Mouse (Mus musculus) spleen, embryonic (tissue): ENCODE measurements around the gene Slc17a7.

ENCODE experiments used
- CTCF ChIA-PET: fragments of 350-600 bp; sonication (Branson Sonifier 250); formaldehyde crosslinking; loops from one replicate; lab custom pipeline; 2022; lab: Charles Lee

Gene Slc17a7

DNA sequence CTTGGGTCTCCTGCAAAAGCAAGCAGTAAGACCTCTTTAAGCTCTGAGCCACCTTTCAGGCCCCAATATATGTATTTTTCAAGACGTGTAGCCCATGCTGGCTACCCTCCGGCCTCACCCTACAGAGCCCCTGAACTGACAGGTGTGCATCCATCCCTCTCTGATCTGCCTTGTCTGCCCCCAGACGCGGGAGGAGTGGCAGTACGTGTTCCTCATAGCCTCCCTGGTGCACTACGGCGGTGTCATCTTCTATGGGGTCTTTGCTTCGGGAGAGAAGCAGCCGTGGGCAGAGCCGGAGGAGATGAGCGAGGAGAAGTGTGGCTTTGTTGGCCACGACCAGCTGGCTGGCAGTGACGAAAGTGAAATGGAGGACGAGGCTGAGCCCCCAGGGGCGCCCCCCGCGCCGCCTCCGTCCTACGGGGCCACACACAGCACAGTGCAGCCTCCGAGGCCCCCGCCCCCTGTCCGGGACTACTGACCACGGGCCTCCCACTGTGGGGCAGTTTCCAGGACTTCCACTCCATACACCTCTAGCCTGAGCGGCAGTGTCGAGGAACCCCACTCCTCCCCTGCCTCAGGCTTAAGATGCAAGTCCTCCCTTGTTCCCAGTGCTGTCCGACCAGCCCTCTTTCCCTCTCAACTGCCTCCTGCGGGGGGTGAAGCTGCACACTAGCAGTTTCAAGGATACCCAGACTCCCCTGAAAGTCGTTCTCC is 11.0 kb downstream of the Slc17a7 start:
- CTCF ChIA-PET: interaction anchor here (0.6 to 0.7 kb wide), 4 partner anchors 14 to 172 kb away, joined by 3 to 13 read pairs (median 5); no protein-coding TSS in a partner anchor

DNA sequence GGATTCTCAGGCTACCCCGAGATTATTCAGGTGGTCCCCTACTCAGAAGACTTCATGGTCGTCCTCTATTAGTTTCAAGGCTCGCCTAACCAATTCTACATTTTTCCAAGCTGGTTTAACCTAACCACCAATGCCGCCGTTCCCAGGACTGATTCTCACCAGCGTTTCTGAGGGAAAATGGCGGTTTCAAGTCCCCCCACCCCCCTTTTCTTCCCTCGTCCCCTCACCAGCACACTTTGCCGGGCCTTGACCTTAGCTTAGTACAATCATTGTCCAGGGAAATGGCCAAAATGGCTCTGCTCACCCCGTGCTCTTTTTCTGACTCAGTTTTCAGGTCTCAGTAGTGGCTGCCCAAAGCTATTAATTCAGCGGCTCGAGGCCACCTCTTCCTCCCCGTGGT is 11.6 kb downstream of the Slc17a7 start:
- CTCF ChIA-PET: interaction anchor here (0.6 kb wide), 3 partner anchors 17 to 171 kb away, joined by 3 to 7 read pairs (median 3); no protein-coding TSS in a partner anchor

DNA sequence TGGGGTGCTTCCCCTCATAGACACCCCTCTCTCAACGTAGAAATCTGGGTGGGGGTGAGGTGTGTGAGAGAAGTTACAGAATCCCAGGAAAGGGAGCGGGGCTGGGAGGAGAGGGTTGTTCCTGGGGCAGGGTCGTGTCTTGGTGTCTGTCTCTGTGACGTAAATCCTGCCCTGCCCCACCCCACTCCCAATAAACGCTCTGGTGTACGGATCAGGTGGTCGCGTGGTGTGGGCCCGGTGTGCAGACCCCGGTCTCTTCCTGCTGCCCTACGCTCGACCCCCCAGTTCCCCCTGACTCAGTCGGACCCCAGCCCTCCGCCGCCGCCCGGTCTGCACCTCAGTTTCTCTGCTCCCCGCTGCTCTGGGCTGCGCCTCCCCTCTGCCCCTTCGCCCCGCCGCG is 12.2 kb downstream of the Slc17a7 start:
- CTCF ChIA-PET: no interaction called here

DNA sequence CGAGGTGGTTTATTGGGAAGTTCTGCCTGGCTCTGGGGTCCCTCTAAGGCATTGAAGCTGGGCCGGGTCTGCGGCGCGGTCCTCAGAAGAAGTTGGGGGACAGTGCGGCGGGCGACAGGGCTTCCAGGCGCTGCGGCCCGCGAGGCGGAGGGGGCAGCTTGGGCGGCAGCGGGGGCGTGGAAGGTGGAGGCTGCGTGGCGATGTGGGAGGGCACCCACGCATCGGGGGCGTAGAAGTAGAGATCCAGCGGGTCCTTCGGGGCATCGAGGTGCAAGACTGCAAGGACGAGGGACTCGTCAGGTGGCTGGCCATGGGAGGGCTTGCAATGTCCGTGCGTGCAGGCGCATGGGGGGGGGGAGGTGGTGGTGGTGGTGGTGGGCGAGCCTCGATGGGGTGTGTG is 12.6 kb downstream of the Slc17a7 start:
- CTCF ChIA-PET: no interaction called here

DNA sequence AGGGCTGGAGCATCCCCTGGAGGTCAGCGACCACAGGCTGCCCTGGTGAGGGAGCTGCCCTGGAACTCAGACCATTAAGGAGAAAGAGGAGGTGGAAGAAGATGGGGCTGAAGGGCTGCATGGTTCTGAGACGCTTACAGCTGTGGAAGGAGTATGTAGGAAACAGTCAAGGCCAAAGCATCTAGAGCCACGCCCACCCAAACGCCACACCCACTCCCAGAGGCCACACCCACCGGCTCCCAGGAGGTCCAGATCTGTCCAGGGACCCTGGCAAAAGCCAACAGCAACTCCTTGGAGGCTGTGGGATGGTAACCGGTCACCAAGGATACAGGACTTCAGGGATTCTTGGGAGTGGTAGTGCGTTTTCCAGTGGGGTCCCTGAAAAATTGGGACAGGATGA is 14.8 kb downstream of the Slc17a7 start:
- CTCF ChIA-PET: interaction anchor here (0.9 kb wide), 1 partner anchor 13 kb away, joined by 6 read pairs; no protein-coding TSS in a partner anchor

DNA sequence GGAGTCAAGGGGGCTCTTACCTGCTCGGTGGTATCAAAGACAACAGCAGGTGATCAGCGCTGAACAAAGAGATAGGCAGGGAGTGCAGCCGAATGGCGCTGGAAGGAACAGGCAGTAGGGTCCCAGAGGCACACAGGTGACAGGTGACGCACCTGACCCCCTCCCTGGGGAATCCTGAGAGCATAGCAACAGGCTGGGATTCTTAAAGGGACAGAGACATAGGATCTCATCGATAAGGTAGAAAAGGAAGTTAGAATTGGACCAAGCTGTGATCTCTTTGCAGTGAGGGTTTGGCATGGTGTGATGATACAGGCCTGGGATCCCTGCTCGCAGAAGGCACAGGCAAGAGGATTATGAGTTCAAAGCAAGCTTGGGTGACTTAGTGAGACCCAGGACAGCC is 15.7 kb downstream of the Slc17a7 start, which contains the start of gene Gfy:
Gene Gfy, minus strand, starts transcription at position 101 of the 400 bp plus-strand sequence.
- CTCF ChIA-PET: no interaction called here

DNA sequence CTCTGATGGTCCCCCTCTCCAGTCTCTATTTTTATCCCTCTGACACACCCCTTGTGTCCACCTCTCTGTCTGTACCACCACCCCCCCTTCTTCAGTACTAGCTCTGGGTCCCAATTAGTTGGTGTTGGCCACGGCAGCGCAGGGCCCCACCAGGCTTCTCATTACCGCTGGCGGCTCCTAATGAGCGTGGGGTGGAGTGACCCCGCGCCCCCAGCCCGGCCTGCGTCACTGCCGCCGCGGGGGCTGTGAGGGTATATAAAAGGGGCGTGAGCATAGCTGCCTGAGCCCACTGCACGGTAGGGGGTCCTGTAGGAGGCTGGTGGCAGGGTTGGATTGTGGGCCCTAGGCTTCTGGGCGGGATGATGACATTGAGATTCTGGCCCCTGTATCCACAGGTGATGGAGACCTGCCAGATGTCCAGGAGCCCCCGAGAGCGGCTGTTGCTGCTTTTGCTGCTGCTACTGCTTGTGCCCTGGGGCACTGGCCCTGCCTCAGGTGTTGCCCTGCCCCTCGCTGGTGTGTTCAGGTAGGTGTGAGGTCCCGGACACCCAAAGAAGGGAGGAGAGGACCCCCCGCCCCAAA is 17.2 kb downstream of the Slc17a7 start, which contains the start of gene Pth2:
Gene Pth2, plus strand, starts transcription at position 100 of the 582 bp plus-strand sequence.
- CTCF ChIA-PET: interaction anchor here (0.5 to 0.7 kb wide), 2 partner anchors 10 to 588 kb away, joined by 3 to 4 read pairs; no protein-coding TSS in a partner anchor

DNA sequence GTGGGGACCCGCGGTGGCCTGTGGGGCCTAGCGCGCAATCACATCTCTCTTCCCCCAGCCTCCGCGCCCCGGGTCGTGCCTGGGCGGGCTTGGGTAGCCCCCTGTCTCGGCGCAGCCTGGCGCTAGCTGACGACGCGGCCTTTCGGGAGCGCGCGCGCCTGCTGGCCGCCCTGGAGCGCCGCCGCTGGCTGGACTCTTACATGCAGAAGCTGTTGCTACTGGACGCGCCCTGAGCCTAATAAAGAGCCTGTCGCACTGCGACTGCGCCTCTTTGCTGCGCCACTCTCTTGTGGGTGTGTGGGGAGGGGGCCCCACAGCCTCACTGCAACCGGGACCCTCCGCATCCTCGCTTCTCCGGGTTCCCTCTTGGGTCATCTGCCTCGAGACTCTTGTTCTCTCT is 17.8 kb downstream of the Slc17a7 start:
- CTCF ChIA-PET: interaction anchor here (0.7 kb wide), 1 partner anchor 54 kb away, joined by 3 read pairs; no protein-coding TSS in a partner anchor

DNA sequence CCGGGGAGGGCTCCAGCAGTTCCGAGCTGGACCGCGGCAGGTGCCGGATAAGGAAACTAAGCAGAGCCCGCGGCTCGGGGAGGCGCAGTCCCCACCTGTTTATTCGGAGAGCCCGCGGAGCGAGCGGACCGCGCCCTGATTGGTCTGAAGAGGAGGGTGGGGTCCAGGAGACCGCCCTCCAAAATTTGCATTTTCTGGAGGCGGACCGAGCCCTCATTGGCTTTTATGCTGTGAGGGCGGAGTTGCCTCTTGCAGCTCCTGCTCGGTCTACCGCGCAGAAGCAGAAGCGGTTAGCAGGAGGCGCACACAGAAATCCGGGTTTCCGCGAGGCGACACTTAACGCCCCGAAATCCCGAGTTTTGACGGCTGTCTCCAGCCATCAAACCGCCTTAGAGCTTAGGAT is 18.5 kb downstream of the Slc17a7 start:
- CTCF ChIA-PET: interaction anchor here (0.7 kb wide), 2 partner anchors 54 to 121 kb away, joined by 3 to 8 read pairs; no protein-coding TSS in a partner anchor

DNA sequence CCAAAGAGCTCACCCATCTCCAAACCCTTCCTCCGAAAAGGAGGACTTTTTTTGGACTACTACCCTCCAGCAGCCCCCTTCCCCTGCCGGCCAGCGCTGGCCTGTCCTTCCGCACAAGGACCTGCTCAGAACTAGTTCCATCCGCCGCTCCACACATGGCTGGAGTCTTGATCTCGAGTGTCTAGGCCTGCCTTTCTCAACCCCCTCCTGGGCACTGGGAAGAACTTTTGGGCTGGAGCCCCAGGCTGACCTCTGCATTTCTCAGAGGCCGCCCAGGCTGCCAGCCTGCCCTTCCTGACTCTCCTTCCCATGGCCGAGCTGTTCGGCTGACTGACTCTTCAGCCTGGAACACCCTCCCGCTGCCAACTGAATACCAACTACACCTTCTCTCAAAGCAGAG is 18.9 kb downstream of the Slc17a7 start:
- CTCF ChIA-PET: interaction anchor here (0.5 to 0.7 kb wide), 2 partner anchors 121 to 305 kb away, joined by 3 to 8 read pairs; no protein-coding TSS in a partner anchor

DNA sequence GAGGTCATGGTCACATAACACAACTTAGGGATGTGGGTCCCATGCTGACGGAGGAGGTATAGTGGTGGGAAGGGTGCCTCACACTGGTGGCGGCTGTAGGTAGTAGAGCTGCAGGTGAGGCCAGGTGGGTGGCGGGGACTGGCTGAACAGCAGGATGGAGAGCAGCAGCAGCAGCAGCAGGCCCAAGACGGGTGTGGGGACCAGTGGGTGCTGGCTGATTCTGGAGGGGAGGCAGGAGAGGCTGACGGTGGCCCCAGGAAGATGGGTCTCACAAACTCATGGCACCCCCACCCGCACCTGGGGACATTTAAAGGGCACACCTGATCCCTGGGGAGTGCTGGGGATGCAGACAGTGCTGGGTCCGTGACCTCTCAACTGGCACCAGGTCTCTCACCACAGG is 19.9 kb downstream of the Slc17a7 start:
- CTCF ChIA-PET: no interaction called here

DNA sequence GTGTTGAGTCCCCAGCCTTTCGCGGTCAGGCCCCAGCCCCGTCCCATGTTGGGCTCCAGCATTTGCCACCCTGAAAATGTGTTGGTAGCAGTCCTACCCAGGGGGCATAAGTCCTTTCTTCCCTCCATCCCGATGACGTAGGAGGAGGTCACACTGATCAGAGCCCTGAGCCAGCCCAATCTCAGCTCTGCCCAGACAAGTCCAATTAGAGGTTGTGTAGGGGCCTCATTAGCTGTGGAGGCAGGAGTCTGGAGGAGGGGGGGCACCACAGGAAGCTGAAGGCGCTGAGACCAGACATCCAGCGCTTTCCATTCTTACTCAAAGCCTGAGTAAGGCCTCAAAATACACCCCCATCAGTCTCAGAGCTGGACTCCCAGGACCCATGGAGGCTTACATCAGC is 22.2 kb downstream of the Slc17a7 start:
- CTCF ChIA-PET: no interaction called here

DNA sequence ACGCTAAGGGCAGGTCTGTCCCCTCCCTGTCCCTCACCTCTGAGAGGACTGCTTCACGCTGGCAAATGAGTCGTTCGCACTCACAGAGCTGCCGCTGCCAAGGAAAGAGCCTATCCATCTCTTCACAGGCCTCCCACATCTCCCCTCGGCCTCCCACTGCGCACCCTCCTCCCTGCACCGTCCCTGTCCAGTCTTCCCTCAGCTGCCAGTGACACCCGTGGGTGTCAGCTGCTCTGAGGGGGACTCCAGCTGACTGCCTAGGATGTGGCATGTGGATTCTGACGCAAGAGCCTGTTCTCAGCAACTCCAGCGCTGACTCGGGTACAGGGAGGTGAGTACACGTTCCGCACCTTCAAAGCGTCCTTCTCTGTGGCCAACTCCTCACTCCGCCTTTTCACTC is 25.9 kb downstream of the Slc17a7 start:
- CTCF ChIA-PET: interaction anchor here (0.6 kb wide), 1 partner anchor 152 kb away, joined by 4 read pairs; no protein-coding TSS in a partner anchor

DNA sequence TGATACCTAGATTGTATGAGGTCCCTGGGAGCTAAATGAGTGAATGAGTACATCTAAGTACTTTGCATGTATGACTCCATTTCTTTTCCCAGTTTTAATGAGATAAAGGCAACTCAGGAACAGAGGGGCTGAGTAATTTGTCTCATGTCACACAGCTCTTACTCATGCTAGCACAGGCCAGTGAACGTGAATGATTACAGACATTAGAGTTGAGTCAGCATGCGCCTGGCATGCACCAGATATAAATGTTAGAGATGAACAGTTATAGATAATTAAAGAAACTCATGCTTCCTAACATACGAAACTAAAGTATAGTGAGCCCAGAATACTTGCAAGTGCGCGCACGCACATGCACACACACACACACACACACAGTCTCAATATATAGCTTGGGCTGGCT is 26.4 kb downstream of the Slc17a7 start:
- CTCF ChIA-PET: no interaction called here

DNA sequence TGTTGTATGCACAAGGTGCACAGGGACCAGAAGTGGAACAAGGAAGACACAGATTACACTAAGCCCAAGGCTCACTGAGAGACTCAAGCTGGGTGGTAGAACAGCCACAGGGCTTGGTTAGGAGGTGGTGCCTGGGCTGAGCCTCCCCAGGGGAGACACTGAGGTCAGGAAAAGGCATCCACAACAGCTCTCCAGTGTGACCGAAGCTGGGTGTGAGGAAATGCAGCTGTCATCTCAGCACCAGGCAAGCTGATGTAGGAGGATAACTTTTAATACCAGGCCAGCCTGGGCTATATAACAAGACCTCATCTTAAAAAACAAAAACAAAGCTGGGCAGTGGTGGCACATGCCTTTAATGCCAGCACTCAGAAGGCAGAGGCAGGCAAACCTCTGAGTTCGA is 27.4 kb downstream of the Slc17a7 start:
- CTCF ChIA-PET: interaction anchor here (0.9 kb wide), 1 partner anchor 13 kb away, joined by 6 read pairs; no protein-coding TSS in a partner anchor

DNA sequence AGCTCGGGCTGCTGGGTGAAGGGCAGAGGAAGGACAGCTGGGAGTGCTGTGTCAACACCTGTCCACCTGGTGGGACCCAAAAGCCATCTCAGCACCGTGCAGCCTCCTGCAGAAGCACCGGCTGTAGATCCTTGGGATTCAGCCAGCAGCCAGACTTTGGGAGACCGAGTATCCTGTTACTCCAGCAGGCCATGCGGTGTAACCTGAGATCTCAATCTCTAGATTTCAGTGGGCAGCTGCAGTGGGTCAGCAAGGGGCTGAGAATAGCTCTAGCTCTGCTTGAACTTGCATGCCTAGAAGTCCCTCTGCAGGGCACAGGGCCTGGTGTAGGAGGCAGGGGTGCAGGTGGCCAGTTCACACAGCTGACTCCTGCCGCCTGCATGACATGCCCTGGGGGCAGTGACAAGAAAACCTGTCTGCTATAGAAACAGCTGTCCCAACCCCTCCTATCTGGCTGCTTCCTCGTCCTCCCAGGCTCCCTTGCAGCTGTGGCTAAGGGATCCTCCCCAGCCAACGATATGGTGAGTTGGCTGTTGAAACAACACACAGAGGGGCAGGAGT is 28.1 kb downstream of the Slc17a7 start:
- CTCF ChIA-PET: interaction anchor here (0.6 to 0.9 kb wide), 2 partner anchors 13 to 17 kb away, joined by 6 to 7 read pairs; no protein-coding TSS in a partner anchor

DNA sequence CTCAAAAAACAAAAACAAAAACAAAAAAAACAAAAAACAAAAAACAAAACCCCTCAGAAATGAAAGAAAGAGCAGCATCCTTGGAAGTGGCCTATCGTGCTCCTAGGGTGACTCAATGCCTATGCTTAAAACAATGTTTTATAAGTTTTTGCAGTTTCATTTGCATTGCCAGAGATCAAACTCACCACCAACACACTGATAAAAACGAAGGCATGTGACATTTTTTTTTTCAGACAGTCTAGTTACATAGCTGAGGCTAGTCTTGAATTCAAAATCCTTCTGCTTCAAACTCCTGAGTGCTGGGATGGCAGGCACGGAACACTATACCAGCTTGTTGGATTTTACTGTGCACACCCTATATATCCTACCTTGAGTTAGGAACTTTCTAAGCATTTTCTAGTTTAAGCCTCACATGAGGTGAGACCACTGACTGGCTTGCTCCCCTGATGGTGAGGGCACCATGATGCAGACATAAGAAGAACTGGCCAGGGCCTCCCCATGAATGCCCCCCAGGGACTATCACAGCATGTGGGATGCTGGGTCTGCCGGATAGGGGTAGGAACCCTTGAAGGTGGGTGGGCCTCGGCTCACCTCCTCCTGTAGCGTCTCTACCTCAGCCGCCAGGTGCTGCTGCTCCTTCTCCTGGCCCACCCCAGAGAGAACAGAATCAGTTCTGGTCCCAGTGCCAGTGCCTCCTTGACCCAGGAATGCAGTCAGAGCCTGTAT is 29.0 kb downstream of the Slc17a7 start:
- CTCF ChIA-PET: interaction anchor here (0.6 kb wide), 1 partner anchor 17 kb away, joined by 7 read pairs; no protein-coding TSS in a partner anchor

DNA sequence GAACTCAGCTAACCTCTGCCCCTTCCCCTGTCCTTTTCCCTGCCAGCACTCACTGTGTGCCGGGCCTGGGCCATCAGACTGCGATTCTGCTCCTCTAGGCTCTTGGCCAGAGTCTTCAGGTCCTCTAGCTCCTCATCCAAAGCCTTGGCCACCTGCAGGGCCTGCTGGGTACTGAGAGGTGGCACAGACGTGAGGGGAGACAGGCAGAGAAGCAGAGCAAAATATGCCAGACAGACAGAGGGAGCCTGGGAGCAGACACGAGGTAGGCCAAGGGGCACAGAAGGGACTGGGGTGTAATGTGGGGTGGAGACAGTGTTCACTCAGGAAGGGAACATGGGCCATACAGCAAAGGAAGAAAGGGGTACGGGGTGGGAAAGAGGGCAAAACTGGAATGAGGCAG is 29.7 kb downstream of the Slc17a7 start:
- CTCF ChIA-PET: no interaction called here

DNA sequence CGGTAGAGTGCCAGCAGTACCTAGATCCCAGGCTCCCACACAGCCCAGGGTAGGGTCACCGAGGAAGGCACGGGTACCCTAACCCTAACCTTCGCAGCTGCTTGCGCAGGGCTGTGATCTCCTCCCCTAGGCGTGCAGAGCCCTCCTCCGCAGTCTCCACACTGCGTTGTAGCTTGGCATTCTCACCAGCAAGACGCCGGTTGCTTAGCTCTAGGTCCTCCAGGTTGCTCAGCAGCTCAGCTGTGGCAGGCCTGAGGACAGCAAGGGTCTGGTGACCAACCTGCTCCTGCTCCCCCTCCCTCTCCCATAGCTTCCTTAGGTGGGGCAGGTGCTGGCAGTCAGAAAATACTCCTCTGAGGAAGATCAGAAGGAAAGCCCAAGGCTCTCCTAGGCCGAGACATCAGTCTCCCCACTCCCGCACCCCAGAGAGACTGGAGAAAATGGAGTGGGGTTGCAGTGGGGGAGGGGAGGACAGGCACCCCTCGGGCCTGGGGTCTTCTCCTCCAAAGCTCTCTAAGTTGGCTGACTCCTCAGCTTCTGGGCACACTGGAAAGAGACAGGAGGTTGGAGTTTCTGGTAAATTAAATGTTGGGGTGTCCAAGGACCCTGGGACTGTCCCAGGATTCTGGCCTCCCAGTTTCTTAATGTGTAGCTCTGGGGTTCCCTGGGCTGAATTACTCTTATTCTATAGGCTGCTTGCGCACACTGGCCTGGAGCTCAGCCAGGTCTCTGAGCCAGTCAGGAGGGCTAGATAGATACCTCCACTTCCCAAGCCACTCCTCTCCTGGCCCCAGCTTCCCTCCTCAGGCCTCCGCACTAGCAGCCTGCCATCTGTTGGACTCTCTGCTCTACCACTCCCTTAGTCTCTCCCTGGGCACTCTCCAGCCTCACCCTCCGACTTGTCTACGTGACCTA is 30.4 kb downstream of the Slc17a7 start:
- CTCF ChIA-PET: no interaction called here
